Mouse (Mus musculus) heart, adult 2 months (tissue): ENCODE measurements around the gene Hectd3. TPM values are rescaled to one million over a fixed set of nuclear protein-coding genes. Genes with fewer than 3 reads are reported as not detected.

Experiments used
- DNase-seq, 2 experiments: peaks; one replicate each; pipeline ENCODE4 v3.0.0; 2021
- H3K27ac ChIP-seq: fragments of 200-600 bp; 2 replicates; pipeline ENCODE4 v1.8.1; 2022
- H3K27me3 ChIP-seq: fragments of 200-500 bp; 2 replicates; pipeline ENCODE4 v1.6.1; 2012; ENCODE audit warnings: mild to moderate bottlenecking, low read length, inconsistent platforms, mixed read lengths; ENCODE audit not compliant: control insufficient read depth, insufficient read depth
- H3K36me3 ChIP-seq: fragments of 200-500 bp; 2 replicates; pipeline ENCODE4 v1.6.1; 2012; ENCODE audit warnings: low read length, inconsistent platforms; ENCODE audit not compliant: control insufficient read depth, insufficient read depth
- H3K4me1 ChIP-seq: fragments of 200-500 bp; 2 replicates; pipeline ENCODE4 v1.6.1; 2011; ENCODE audit warnings: low read length; ENCODE audit not compliant: control insufficient read depth, insufficient read depth
- H3K4me3 ChIP-seq: fragments of 200-600 bp; 2 replicates; pipeline ENCODE4 v1.8.1; 2022
- H3K79me2 ChIP-seq: fragments of 200-500 bp; replicated peaks from 2 replicates; pipeline ENCODE4 v1.6.1; 2012; ENCODE audit warnings: mild to moderate bottlenecking, inconsistent platforms, low read length, moderate library complexity, mixed read lengths; ENCODE audit not compliant: control insufficient read depth, insufficient read depth
- H3K9ac ChIP-seq: fragments of 200-500 bp; 2 replicates; pipeline ENCODE4 v1.6.1; 2012; ENCODE audit warnings: low read depth, mild to moderate bottlenecking, control low read depth, inconsistent platforms, low read length, mixed read lengths
- CTCF ChIP-seq: fragments of 200-600 bp; IDR thresholded peaks from 2 replicates; pipeline ENCODE4 v1.8.1; 2022; ENCODE audit warnings: antibody characterized with exemption, mild to moderate bottlenecking, moderate library complexity
- EP300 ChIP-seq: fragments of 200-500 bp; IDR thresholded peaks from 2 replicates; pipeline ENCODE4 v1.6.1; 2011; ENCODE audit warnings: low read depth, low read length, control low read depth; ENCODE audit not compliant: insufficient read depth
- POLR2A ChIP-seq: fragments of 200-500 bp; IDR thresholded peaks from 2 replicates; pipeline ENCODE4 v1.6.1; 2011; ENCODE audit warnings: mild to moderate bottlenecking, low read depth, low read length, control low read depth; ENCODE audit not compliant: insufficient read depth
- WGBS: fragments of 180-500 bp; shearing (Covaris S2); methylation state at CpG from one replicate; pipeline ENCODE4 v1.1.7; 2018; 5-methylcytosine and 5-hydroxymethylcytosine counted together
- intact Hi-C: fragments of 180-260 bp; cut with DNase I; formaldehyde crosslinking; loops from one replicate; pipeline ENCODE4 v1.15.1; 2025
- polyA plus RNA-seq: library from polyadenylated mRNA; depleted of rRNA; stranded (reverse); fragments of >200 nt; gene quantifications from 2 replicates; pipeline ENCODE4 v1.2.3, GENCODE M21; 2012
- total RNA-seq, 2 experiments: library from RNA; stranded (reverse); gene quantifications; 2 replicates each; pipeline ENCODE4 v1.2.3; 2021

Hectd3 gene
- total and polyA plus RNA-seq, 3 experiments, result 14.0 to 31.0 (median 20.6) TPM

DNA sequence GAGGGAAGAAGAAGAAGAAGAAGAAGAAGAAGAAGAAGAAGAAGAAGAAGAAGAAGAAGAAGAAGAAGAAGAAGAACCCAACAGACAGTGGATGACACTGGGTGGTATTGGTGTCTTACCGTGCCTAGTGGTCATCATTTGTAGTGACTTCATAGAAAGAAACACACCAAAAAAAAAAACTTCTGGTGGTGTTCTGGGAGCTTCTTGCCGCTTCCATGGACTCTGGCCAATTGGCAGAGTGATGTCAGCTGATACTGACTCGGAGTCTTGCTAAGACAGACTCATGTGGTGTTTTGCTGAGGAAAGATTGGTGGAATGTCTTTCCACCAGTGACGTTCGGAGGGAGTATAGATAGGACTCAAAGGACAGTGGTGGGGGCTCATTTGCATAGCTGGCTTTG, 15.1 kb downstream of the Hectd3 start:
- 60% methylated on average over 5 of the region's 5 CpGs for WGBS
- Histone ChIP-seq H3K36me3 (no peaks in the 10 kb centered on the region), H3K4me3 (no peak overlapping the region), H3K27ac (no peak overlapping the region), H3K4me1 (peaks cover 1% of the 10 kb centered on the region; the same call in 1 of the 2 replicates), H3K79me2 (no peaks in the 10 kb centered on the region), H3K27me3 (no peaks in the 10 kb centered on the region), H3K9ac (no peak overlapping the region)
- intact Hi-C loops, result no loop called here
- DNase-seq, result no peak
- TF ChIP-seq CTCF (no peak), EP300 (no peak), POLR2A (no peak)

DNA sequence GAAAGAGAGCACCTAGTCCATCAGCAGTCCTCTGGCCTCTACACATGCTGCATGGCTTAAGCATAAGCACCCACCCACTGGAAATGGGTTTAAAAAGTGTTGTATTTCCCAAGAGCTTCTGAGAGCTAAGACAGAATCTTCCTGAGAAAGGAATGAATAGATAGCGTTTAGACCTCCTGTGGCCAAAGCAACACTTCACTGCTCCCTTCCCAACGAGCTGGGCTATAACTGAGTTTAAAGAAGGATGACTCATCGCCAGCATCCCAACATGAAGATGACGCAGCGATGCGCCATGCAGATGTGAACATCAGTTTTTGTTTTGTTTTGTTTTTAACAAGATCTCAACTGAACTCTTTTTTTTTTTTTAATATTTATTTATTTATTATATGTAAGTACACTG, 18.5 kb downstream of the Hectd3 start:
- WGBS, result 71% methylated on average over 6 of the region's 6 CpGs
- no peak for DNase-seq
- intact Hi-C loops, result no loop called here
- no peaks in the 10 kb centered on the region for H3K4me1 ChIP-seq
- TF ChIP-seq EP300 (no peak), CTCF (no peak), POLR2A (no peak)
- no peaks in the 10 kb centered on the region for H3K79me2 ChIP-seq
- no peaks in the 10 kb centered on the region for H3K36me3 ChIP-seq
- no peak overlapping the region for H3K4me3 ChIP-seq
- no peaks in the 10 kb centered on the region for H3K27me3 ChIP-seq
- H3K27ac ChIP-seq, result no peak overlapping the region
- H3K9ac ChIP-seq, result no peak overlapping the region

DNA sequence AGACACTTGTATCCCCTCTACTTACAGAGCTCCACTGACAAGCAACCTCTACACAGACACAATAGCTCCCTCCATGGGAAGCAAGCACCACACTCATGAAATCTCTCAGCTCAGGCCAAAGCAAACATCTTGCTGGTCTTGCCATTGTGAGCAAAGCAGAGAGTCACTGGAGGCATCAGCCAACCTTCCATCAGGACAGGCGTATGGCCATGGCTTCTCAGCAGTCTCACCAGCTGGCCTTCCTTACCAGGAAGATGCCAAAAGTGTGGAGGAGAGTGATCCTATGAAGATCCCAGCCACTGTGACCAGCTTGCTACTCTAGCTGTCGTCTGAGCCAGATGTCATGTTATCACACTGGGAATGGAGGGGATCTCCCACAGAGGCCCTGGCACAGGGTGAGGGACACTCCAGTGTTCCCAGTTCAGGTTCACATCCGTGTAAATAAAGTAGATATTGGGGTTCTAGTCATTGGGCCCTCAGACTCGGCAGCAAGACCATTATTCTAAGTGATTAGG, 19.8 kb downstream of the Hectd3 start:
- no peaks in the 10 kb centered on the region for H3K4me1 ChIP-seq
- TF ChIP-seq POLR2A (no peak), CTCF (no peak), EP300 (no peak)
- H3K79me2 ChIP-seq, result no peaks in the 10 kb centered on the region
- H3K27me3 ChIP-seq, result no peaks in the 10 kb centered on the region
- no peak overlapping the region for H3K9ac ChIP-seq
- intact Hi-C loops, result loop anchor here (5.0 kb wide), 1 partner anchor 107 kb away; no protein-coding TSS in a partner anchor
- no peaks in the 10 kb centered on the region for H3K36me3 ChIP-seq
- H3K27ac ChIP-seq, result no peak overlapping the region
- H3K4me3 ChIP-seq, result no peak overlapping the region
- WGBS, result 47% methylated on average over 4 of the region's 4 CpGs
- DNase-seq, result no peak

DNA sequence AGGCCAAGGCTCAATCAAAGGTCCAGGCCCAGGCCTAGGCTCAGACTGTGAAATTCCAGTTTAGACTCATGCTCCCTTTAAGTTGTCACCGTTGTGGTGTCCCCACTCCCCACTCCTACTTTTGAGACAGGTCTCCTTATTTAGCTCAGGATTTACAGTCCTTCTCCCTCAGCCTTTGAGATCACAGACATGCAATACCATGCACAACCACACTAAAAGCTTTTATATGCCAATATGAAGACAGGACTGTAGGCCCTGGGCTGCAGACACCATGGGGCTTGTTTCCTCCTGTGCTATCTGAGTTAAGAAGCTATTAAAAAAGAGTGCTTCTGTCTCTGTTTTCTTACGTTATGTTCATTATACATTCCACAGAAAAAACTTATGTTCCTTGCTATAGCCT, 22.6 kb downstream of the Hectd3 start:
- no peaks in the 10 kb centered on the region for H3K36me3 ChIP-seq
- H3K4me1 ChIP-seq, result no peaks in the 10 kb centered on the region
- no peak for DNase-seq
- no peak overlapping the region for H3K9ac ChIP-seq
- H3K27ac ChIP-seq, result no peak overlapping the region
- no peaks in the 10 kb centered on the region for H3K27me3 ChIP-seq
- no peak overlapping the region for H3K4me3 ChIP-seq
- 85% methylated on average over 2 of the region's 2 CpGs for WGBS
- intact Hi-C loops, result loop anchor here (2.0 to 5.0 kb wide), 2 partner anchors 23 to 105 kb away; partner anchors contain the start of genes Hectd3 and Urod
- no peak for TF ChIP-seq POLR2A
- TF ChIP-seq EP300, result no peak
- 0 out of 2 replicates have a peak, but pooled peaks have one; percentile 7 for TF ChIP-seq CTCF
- H3K79me2 ChIP-seq, result no peaks in the 10 kb centered on the region

DNA sequence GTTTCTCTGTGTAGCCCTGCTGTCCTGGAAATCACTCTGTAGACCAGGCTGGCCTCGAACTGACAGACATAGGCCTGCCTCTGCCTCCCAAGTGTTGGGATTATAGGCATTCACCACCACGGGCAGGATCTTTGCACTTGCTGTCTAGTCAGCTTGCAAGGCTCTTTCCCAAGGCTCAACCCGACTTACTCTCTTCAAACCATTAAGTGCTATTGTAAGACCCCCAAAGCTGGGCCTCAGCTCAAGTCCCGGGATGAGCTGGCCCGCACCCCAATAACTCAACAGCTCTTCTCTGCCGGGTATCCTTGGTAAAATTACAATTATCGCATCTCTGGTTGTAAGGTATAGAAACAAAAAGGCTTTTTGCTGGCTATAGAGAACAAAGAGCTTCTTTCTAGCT, 23.2 kb downstream of the Hectd3 start:
- no peak for DNase-seq
- H3K9ac ChIP-seq, result no peak overlapping the region
- H3K27me3 ChIP-seq, result no peaks in the 10 kb centered on the region
- no peaks in the 10 kb centered on the region for H3K4me1 ChIP-seq
- intact Hi-C loops, result loop anchor here (2.0 to 5.0 kb wide), 2 partner anchors 24 to 104 kb away; partner anchors contain the start of genes Hectd3 and Urod
- 87% methylated on average over 7 of the region's 7 CpGs for WGBS
- H3K79me2 ChIP-seq, result no peaks in the 10 kb centered on the region
- no peak overlapping the region for H3K4me3 ChIP-seq
- no peak for TF ChIP-seq EP300
- TF ChIP-seq POLR2A, result no peak
- TF ChIP-seq CTCF, result no peak
- no peaks in the 10 kb centered on the region for H3K36me3 ChIP-seq
- H3K27ac ChIP-seq, result no peak overlapping the region

DNA sequence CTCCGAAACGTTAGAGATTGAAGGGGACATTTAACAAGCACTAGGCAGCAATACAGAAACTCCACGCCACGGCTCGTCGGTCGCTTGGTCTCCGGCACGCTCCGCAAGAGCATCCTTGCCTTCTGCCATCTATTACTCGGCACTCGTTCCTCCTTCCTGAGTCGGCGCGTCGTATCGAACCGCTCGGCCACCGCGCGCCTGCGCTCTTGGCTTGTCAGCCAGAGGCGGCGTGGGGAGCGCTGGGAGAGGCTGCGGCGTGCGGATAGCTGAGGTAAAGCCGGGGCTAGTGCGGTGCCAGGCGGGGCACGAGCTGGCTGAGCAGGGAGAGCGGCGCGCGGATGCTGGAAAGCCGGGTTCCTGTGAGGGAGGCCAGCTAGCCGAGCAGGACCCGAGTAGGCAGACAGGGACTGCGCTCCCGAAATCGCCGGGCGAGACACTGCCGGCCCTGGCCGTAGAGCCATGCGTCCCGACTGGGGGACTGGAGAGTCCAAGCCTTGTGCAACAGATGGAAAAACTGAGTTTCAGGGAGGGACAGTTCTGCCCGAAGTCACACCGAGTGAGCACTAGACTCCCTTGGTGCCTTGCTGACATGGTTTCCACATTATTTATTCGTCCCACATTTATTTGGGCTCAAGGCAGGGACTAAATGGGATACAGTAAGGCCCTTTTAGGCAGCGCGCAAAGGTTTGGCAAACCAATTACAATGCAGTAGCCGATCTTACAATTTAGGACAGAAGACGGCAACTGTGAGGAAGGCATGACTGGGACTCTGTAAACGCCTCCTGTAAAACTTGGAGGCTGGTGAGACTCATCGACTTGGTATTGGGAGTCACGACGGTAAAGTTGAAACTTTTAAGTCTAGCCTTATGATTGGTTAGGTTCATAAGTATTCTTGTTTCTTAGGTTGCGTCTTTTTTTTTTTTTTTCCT, 24.4 kb downstream of the Hectd3 start, which contains the start of gene Eif2b3:
Gene Eif2b3, plus strand, starts transcription at position 197 of the 929 bp plus-strand sequence.
- WGBS, result under 1% methylated on average over 61 of the region's 61 CpGs
- Histone ChIP-seq H3K9ac (peak within 1 kb of the TSS; percentile 91), H3K36me3 (no peaks in the 10 kb centered on the region), H3K4me3 (peak within 1 kb of the TSS; percentile 76), H3K27ac (peak within 1 kb of the TSS; percentile 70), H3K79me2 (no peaks in the 10 kb centered on the region), H3K27me3 (no peaks in the 10 kb centered on the region), H3K4me1 (no peaks in the 10 kb centered on the region)
- DNase-seq, result peak; percentile 92
- intact Hi-C loops, result loop anchor here (2.0 to 5.0 kb wide), 2 partner anchors 25 to 103 kb away; partner anchors contain the start of genes Hectd3 and Urod
- TF ChIP-seq CTCF (peak; percentile 30), POLR2A (peak; percentile 78), EP300 (0 out of 2 replicates have a peak, but pooled peaks have one; percentile 35)
